Mouse (Mus musculus) spleen, adult 2 months (tissue): ENCODE data around the gene Gcgr.

Experiments
- CTCF ChIP-seq: fragments of 200-500 bp; IDR thresholded peaks from 2 replicates; pipeline ENCODE4 v1.5.1; 2011; ENCODE audit warnings: mild to moderate bottlenecking, inconsistent platforms; ENCODE audit not compliant: insufficient read depth, insufficient read length, insufficient replicate concordance; ENCODE audit errors: extremely low read depth
- POLR2A ChIP-seq: fragments of 200-500 bp; IDR thresholded peaks from 2 replicates; pipeline ENCODE4 v1.6.1; 2011; ENCODE audit warnings: low read depth, low read length, inconsistent platforms

- TF ChIP-seq CTCF (no peak), POLR2A (no peak)
Measured at GRCm38 (mm10) chr11:120550810-120551440, 20.4 kb downstream of the Gcgr start, which contains the start of gene Ppp1r27.
